Mouse (Mus musculus): ENCODE measurements around the gene S1pr2. TPM values are rescaled to one million over a fixed set of nuclear protein-coding genes. Genes with fewer than 3 reads are reported as not detected.

Gene S1pr2
- total and polyA plus RNA-seq, 3 experiments, result 1.3 to 3.2 (median 2.0) TPM

DNA sequence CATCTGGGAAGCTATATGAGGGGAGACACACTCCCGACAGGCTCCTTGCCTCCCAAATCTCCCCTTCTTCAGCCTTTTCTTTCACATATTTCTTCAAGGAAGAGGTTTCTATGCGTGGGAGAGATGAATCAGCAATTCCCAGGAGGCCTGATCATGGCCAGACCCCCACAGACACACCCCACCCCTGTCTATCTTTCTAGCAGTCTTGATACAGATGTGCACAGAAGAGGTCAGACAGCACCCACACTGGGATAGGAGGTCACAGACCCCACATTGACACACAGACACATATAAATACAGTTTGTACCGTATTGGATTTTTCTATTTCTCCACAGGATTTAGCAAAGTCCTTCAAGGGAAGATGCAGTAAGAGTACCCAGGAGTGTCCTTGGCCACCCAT lies 10.6 kb downstream of the S1pr2 start:
- H3K4me1 ChIP-seq (ENCODE audit: control insufficient read depth in 1 of 2, insufficient read depth in 2 of 2), result peaks cover 0 to 6% of the 10 kb centered on the region in 2 experiments; a peak in 2 of 4 replicates
- H3K36me3 ChIP-seq (replicated peaks in 1 of 2; ENCODE audit: control insufficient read depth in 1 of 2, insufficient read depth in 1 of 2, low read length in 1 of 2), result peaks cover 7 to 30% of the 10 kb centered on the region in 2 experiments
- H3K9me3 ChIP-seq (replicated peaks; ENCODE audit: low read length), result no peaks in the 10 kb centered on the region
- TF ChIP-seq JUN (IDR thresholded peaks at IDR 0.05; ENCODE audit: insufficient read depth, low read depth, low read length) (no peak), ZNF384 (IDR thresholded peaks at IDR 0.05; ENCODE audit: low read depth, low read length) (no peak), MAFK (IDR thresholded peaks at IDR 0.05; ENCODE audit: insufficient replicate concordance, low read length) (no peak), RCOR1 (conservative IDR thresholded peaks at IDR 0.05; ENCODE audit: low read depth, low read length) (no peak), CHD1 (IDR thresholded peaks at IDR 0.05; ENCODE audit: low read depth, low read length) (no peak), IRF4 (IDR thresholded peaks at IDR 0.05; ENCODE audit: low read depth, low read length) (no peak), ETS1 (conservative IDR thresholded peaks at IDR 0.05; ENCODE audit: low read depth, low read length) (no peak), JUND (conservative IDR thresholded peaks at IDR 0.05; ENCODE audit: low read depth, low read length) (no peak)
- DNase-seq (ENCODE audit: extremely low read depth), result no peak
- H3K4me2 ChIP-seq (ENCODE audit: insufficient read depth, low read depth, poor library complexity, severe bottlenecking), result no peak overlapping the region
- H3K27me3 ChIP-seq (replicated peaks), result no peaks in the 10 kb centered on the region
- H3K79me2 ChIP-seq (replicated peaks; ENCODE audit: control insufficient read depth, extremely low read depth, insufficient read depth, poor library complexity, severe bottlenecking), result no peaks in the 10 kb centered on the region
- no peak overlapping the region for H3K9ac ChIP-seq (ENCODE audit: insufficient read depth, low read depth)
- no peak overlapping the region for H3K27ac ChIP-seq (ENCODE audit: insufficient read depth, low read depth)
- dilution Hi-C loops (cut with MboI; ENCODE audit: extremely low pct_ligation_motif_present, extremely low pct_unique_long_range_greater_than_20kb, low sequenced_read_pairs), result no loop called here
- no peak overlapping the region for H3K4me3 ChIP-seq (replicated peaks in 1 of 3; ENCODE audit: low read depth in 2 of 3, low read length in 2 of 3, poor library complexity in 1 of 3)
- in situ Hi-C loops (cut with MboI; ENCODE audit: low pct_ligation_motif_present, low pct_unique_long_range_greater_than_20kb, low sequenced_read_pairs), result no loop called here

DNA sequence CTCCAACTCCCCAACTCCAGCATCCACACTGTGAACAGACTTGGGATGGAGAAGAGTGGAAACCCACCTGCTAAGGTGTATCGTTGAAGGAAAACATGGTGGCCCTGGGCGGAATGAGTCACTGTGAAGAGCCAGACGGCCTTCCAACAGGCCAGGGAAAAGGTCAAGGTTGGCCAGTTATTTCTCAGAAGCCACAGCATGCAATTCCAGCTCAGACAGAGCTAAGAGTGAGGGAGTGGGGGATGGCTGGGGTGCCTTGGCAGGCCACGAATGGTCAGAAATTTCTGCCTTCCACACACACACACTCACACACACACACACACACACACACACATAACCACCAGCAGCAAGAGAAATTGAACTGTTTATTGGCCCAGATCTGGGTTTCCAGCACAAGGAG lies 11.0 kb downstream of the S1pr2 start:
- no peak overlapping the region for H3K4me3 ChIP-seq (replicated peaks in 1 of 3; ENCODE audit: low read depth in 2 of 3, low read length in 2 of 3, poor library complexity in 1 of 3)
- H3K36me3 ChIP-seq (replicated peaks in 1 of 2; ENCODE audit: control insufficient read depth in 1 of 2, insufficient read depth in 1 of 2, low read length in 1 of 2), result peaks cover 7 to 30% of the 10 kb centered on the region in 2 experiments
- no peaks in the 10 kb centered on the region for H3K9me3 ChIP-seq (replicated peaks; ENCODE audit: low read length)
- TF ChIP-seq TCF12 (IDR thresholded peaks at IDR 0.05; ENCODE audit: low read depth, low read length), result no peak
- no peak for TF ChIP-seq MXI1 (IDR thresholded peaks at IDR 0.05; ENCODE audit: low read depth, low read length)
- TF ChIP-seq GABPA (IDR thresholded peaks at IDR 0.05; ENCODE audit: insufficient replicate concordance, low read depth, low read length), result no peak
- no peak for TF ChIP-seq POLR2A (IDR thresholded peaks at IDR 0.05; ENCODE audit: low read depth, low read length)
- TF ChIP-seq JUN (IDR thresholded peaks at IDR 0.05; ENCODE audit: insufficient read depth, low read depth, low read length), result no peak
- TF ChIP-seq SIN3A (IDR thresholded peaks at IDR 0.05; ENCODE audit: low read length), result no peak
- TF ChIP-seq ZNF384 (IDR thresholded peaks at IDR 0.05; ENCODE audit: low read depth, low read length), result no peak
- TF ChIP-seq ETS1 (conservative IDR thresholded peaks at IDR 0.05; ENCODE audit: low read depth, low read length), result no peak
- TF ChIP-seq MEF2A (IDR thresholded peaks at IDR 0.05; ENCODE audit: borderline replicate concordance, low read depth, low read length), result no peak
- H3K9ac ChIP-seq (ENCODE audit: insufficient read depth, low read depth), result no peak overlapping the region
- in situ Hi-C loops (cut with MboI; ENCODE audit: low pct_ligation_motif_present, low pct_unique_long_range_greater_than_20kb, low sequenced_read_pairs), result no loop called here
- dilution Hi-C loops (cut with MboI; ENCODE audit: extremely low pct_ligation_motif_present, extremely low pct_unique_long_range_greater_than_20kb, low sequenced_read_pairs), result no loop called here
- no peaks in the 10 kb centered on the region for H3K79me2 ChIP-seq (replicated peaks; ENCODE audit: control insufficient read depth, extremely low read depth, insufficient read depth, poor library complexity, severe bottlenecking)
- no peak overlapping the region for H3K27ac ChIP-seq (ENCODE audit: insufficient read depth, low read depth)
- DNase-seq (ENCODE audit: extremely low read depth), result no peak
- no peak overlapping the region for H3K4me2 ChIP-seq (ENCODE audit: insufficient read depth, low read depth, poor library complexity, severe bottlenecking)
- no peaks in the 10 kb centered on the region for H3K27me3 ChIP-seq (replicated peaks)
- H3K4me1 ChIP-seq (ENCODE audit: control insufficient read depth in 1 of 2, insufficient read depth in 2 of 2), result peaks cover 0 to 6% of the 10 kb centered on the region in 2 experiments; a peak in 2 of 4 replicates
